Mouse (Mus musculus) heart, adult 2 months (tissue): ENCODE data around the gene Lenep.

Experiments used
- CTCF ChIP-seq: fragments of 200-600 bp; IDR thresholded peaks from 2 replicates; pipeline ENCODE4 v1.8.1; 2022; ENCODE audit warnings: antibody characterized with exemption, mild to moderate bottlenecking, moderate library complexity
- EP300 ChIP-seq: fragments of 200-500 bp; IDR thresholded peaks from 2 replicates; pipeline ENCODE4 v1.6.1; 2011; ENCODE audit warnings: low read depth, low read length, control low read depth; ENCODE audit not compliant: insufficient read depth
- POLR2A ChIP-seq: fragments of 200-500 bp; IDR thresholded peaks from 2 replicates; pipeline ENCODE4 v1.6.1; 2011; ENCODE audit warnings: mild to moderate bottlenecking, low read depth, low read length, control low read depth; ENCODE audit not compliant: insufficient read depth

GRCm38 (mm10) chr3:89421810-89422473, 19.3 kb upstream of the Lenep start:
- no peak for TF ChIP-seq CTCF
- TF ChIP-seq POLR2A = no peak
- no peak for TF ChIP-seq EP300
